Mouse (Mus musculus) hindbrain, embryonic 15.5 days (tissue): ENCODE measurements around the gene Cmtm3. TPM values are rescaled to one million over a fixed set of nuclear protein-coding genes. Genes with fewer than 3 reads are reported as not detected.

Experiments
- ATAC-seq: fragments of 200-750 bp; cut with Nextera tagmentation; 2 replicates; pipeline ENCODE4 v1.8.0; 2017; ENCODE audit warnings: low read depth, moderate number of reproducible peaks, moderate TSS enrichment; ENCODE audit not compliant: low FRiP score
- H3K27ac ChIP-seq: fragments of 300-500 bp; sonication (generic); replicated peaks from 2 replicates; pipeline ENCODE4 v1.5.1; 2015; ENCODE audit warnings: mild to moderate bottlenecking, inconsistent platforms
- H3K27me3 ChIP-seq: fragments of 300-500 bp; sonication (generic); 2 replicates; pipeline ENCODE4 v1.6.1; 2015; ENCODE audit warnings: control low read depth, inconsistent platforms
- H3K36me3 ChIP-seq: fragments of 300-500 bp; sonication (generic); 2 replicates; pipeline ENCODE4 v1.6.1; 2015; ENCODE audit warnings: control low read depth, inconsistent platforms
- H3K4me1 ChIP-seq: fragments of 300-500 bp; sonication (generic); replicated peaks from 2 replicates; pipeline ENCODE4 v1.6.1; 2015; ENCODE audit warnings: control low read depth, inconsistent platforms
- H3K4me2 ChIP-seq: fragments of 300-500 bp; sonication (generic); 2 replicates; pipeline ENCODE4 v1.6.1; 2015; ENCODE audit warnings: moderate library complexity, mild to moderate bottlenecking, inconsistent platforms
- H3K4me3 ChIP-seq: fragments of 300-500 bp; sonication (generic); 2 replicates; pipeline ENCODE4 v1.5.1; 2015; ENCODE audit warnings: mild to moderate bottlenecking, inconsistent platforms
- H3K9ac ChIP-seq: fragments of 300-500 bp; sonication (generic); 2 replicates; pipeline ENCODE4 v1.6.1; 2015; ENCODE audit warnings: inconsistent platforms
- H3K9me3 ChIP-seq: fragments of 300-500 bp; sonication (generic); 2 replicates; pipeline ENCODE4 v1.6.1; 2016; ENCODE audit warnings: control low read depth, inconsistent platforms
- WGBS: fragments of 180-500 bp; shearing (Covaris S2); methylation state at CpG from one replicate; pipeline ENCODE4 v1.1.7; 2015; 5-methylcytosine and 5-hydroxymethylcytosine counted together
- polyA plus RNA-seq: library from polyadenylated mRNA; unstranded; fragments of >200 nt; fragmentation: Nextera tagmentation; extraction: Ambion mirVana; gene quantifications from 2 replicates; pipeline ENCODE4 v1.2.1, GENCODE M21; 2015

The Cmtm3 gene
- polyA plus RNA-seq, 1 experiment from 2014 or later, result 44.1 TPM

GRCm38 (mm10) chr8:104373779-104374178, 34.6 kb downstream of the Cmtm3 start:
- H3K36me3 ChIP-seq, result no peaks in the 10 kb centered on the region
- no peaks in the 10 kb centered on the region for H3K27me3 ChIP-seq
- H3K9ac ChIP-seq, result no peak overlapping the region
- no peak overlapping the region for H3K4me3 ChIP-seq
- WGBS, result 70% methylated on average over 11 of the region's 11 CpGs
- peaks cover 38% of the 10 kb centered on the region for H3K4me1 ChIP-seq
- no peak overlapping the region for H3K4me2 ChIP-seq
- H3K9me3 ChIP-seq, result no peaks in the 10 kb centered on the region
- no peak for ATAC-seq
- H3K27ac ChIP-seq, result no peak overlapping the region

- H3K27ac ChIP-seq, result no peak overlapping the region
- H3K36me3 ChIP-seq, result no peaks in the 10 kb centered on the region
- no peak for ATAC-seq
- peaks cover 35% of the 10 kb centered on the region for H3K4me1 ChIP-seq
- 44% methylated on average over 11 of the region's 11 CpGs for WGBS
- no peak overlapping the region for H3K4me2 ChIP-seq
- no peaks in the 10 kb centered on the region for H3K27me3 ChIP-seq
- H3K9me3 ChIP-seq, result no peaks in the 10 kb centered on the region
- no peak overlapping the region for H3K9ac ChIP-seq
- no peak overlapping the region for H3K4me3 ChIP-seq
Observed at GRCm38 (mm10) chr8:104374269-104374668, 35.1 kb downstream of the Cmtm3 start.

- Histone ChIP-seq H3K9ac (no peak overlapping the region), H3K4me2 (no peak overlapping the region), H3K4me1 (peaks cover 32% of the 10 kb centered on the region), H3K36me3 (no peaks in the 10 kb centered on the region), H3K9me3 (no peaks in the 10 kb centered on the region), H3K27ac (peak overlapping the region; percentile 27; the same call in 1 of the 2 replicates), H3K4me3 (no peak overlapping the region), H3K27me3 (no peaks in the 10 kb centered on the region)
- WGBS, result 35% methylated on average over 14 of the region's 14 CpGs
- no peak for ATAC-seq
Observed at GRCm38 (mm10) chr8:104374864-104375846, 35.9 kb downstream of the Cmtm3 start.

DNA sequence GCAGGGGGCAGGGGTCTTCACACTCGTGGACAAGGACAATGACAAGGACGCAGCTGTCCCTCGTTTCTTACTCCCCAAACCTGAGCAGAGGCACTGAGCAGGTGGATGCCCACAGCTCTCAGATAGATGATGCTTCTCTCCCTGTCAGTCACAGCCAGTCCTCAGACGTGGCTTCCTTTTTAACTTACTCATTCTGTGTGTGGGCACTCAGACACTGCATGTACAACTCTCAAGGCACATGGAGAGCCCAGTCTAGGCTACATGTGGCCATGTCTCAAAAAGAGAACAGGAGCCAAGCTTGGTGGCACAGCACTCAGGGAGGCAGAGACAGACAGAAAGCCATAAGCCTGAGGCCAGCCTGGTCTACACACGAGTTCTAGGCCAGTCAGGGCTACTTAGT, 36.7 kb downstream of the Cmtm3 start:
- peaks cover 31% of the 10 kb centered on the region for H3K4me1 ChIP-seq
- 40% methylated on average over 5 of the region's 5 CpGs for WGBS
- H3K9ac ChIP-seq, result no peak overlapping the region
- no peaks in the 10 kb centered on the region for H3K9me3 ChIP-seq
- no peak overlapping the region for H3K27ac ChIP-seq
- H3K36me3 ChIP-seq, result no peaks in the 10 kb centered on the region
- H3K4me3 ChIP-seq, result no peak overlapping the region
- ATAC-seq, result no peak
- H3K27me3 ChIP-seq, result no peaks in the 10 kb centered on the region
- H3K4me2 ChIP-seq, result no peak overlapping the region

- Histone ChIP-seq H3K4me1 (peaks cover 31% of the 10 kb centered on the region), H3K27ac (no peak overlapping the region), H3K27me3 (no peaks in the 10 kb centered on the region), H3K9me3 (no peaks in the 10 kb centered on the region), H3K36me3 (no peaks in the 10 kb centered on the region), H3K9ac (no peak overlapping the region), H3K4me2 (no peak overlapping the region), H3K4me3 (no peak overlapping the region)
- WGBS, result 32% methylated on average over 11 of the region's 11 CpGs
- no peak for ATAC-seq
Observed at GRCm38 (mm10) chr8:104376669-104377068, 37.5 kb downstream of the Cmtm3 start.

DNA sequence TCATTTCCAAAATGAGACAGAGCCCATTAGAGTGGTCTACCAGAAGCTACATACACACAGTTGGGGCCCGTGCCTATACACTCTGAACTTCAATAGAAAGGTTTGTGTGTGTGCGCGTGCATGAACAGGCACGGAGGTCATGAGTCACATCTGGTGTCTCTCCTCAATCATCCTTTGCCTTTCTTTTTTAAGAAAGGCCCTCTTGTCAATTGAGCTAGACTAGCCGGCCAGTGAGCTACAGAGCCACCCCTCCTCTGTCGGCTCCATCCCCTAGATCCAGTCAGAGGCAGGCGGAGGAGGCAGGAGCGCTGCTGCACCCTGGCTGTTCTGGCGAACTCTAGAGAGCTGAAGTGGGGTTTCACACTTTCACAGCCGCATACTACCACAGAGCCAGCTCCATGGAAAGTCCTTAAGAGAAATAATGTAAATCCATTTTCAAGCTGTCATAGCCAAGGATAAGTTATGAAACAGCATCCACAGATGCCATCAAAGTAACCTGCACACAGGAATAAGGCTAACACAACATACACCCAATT, 40.2 kb downstream of the Cmtm3 start:
- no peak overlapping the region for H3K27ac ChIP-seq
- H3K36me3 ChIP-seq, result no peaks in the 10 kb centered on the region
- no peaks in the 10 kb centered on the region for H3K27me3 ChIP-seq
- no peak overlapping the region for H3K4me2 ChIP-seq
- no peak overlapping the region for H3K9ac ChIP-seq
- H3K4me3 ChIP-seq, result no peak overlapping the region
- H3K4me1 ChIP-seq, result peaks cover 39% of the 10 kb centered on the region
- no peak for ATAC-seq
- WGBS, result 35% methylated on average over 10 of the region's 10 CpGs
- no peaks in the 10 kb centered on the region for H3K9me3 ChIP-seq

GRCm38 (mm10) chr8:104380269-104380668, 41.1 kb downstream of the Cmtm3 start:
- 90% methylated on average over 7 of the region's 7 CpGs for WGBS
- H3K9me3 ChIP-seq, result no peaks in the 10 kb centered on the region
- H3K4me3 ChIP-seq, result no peak overlapping the region
- no peak overlapping the region for H3K9ac ChIP-seq
- H3K4me2 ChIP-seq, result no peak overlapping the region
- no peak for ATAC-seq
- H3K27ac ChIP-seq, result no peak overlapping the region
- H3K4me1 ChIP-seq, result peaks cover 33% of the 10 kb centered on the region
- no peaks in the 10 kb centered on the region for H3K36me3 ChIP-seq
- H3K27me3 ChIP-seq, result no peaks in the 10 kb centered on the region

- Histone ChIP-seq H3K9me3 (no peaks in the 10 kb centered on the region), H3K27me3 (no peaks in the 10 kb centered on the region), H3K27ac (no peak overlapping the region), H3K4me1 (peaks cover 33% of the 10 kb centered on the region), H3K4me3 (no peak overlapping the region), H3K4me2 (no peak overlapping the region), H3K36me3 (no peaks in the 10 kb centered on the region), H3K9ac (no peak overlapping the region)
- 70% methylated on average over 5 of the region's 5 CpGs for WGBS
- no peak for ATAC-seq
Observed at GRCm38 (mm10) chr8:104380961-104381411, 41.8 kb downstream of the Cmtm3 start.

- no peak overlapping the region for H3K4me3 ChIP-seq
- ATAC-seq, result no peak
- no peak overlapping the region for H3K9ac ChIP-seq
- H3K27ac ChIP-seq, result no peak overlapping the region
- H3K9me3 ChIP-seq, result no peaks in the 10 kb centered on the region
- WGBS, result 80% methylated on average over 2 of the region's 2 CpGs
- H3K4me2 ChIP-seq, result no peak overlapping the region
- no peaks in the 10 kb centered on the region for H3K36me3 ChIP-seq
- H3K27me3 ChIP-seq, result no peaks in the 10 kb centered on the region
- H3K4me1 ChIP-seq, result peaks cover 41% of the 10 kb centered on the region
Observed at GRCm38 (mm10) chr8:104383296-104383695, 44.1 kb downstream of the Cmtm3 start.

DNA sequence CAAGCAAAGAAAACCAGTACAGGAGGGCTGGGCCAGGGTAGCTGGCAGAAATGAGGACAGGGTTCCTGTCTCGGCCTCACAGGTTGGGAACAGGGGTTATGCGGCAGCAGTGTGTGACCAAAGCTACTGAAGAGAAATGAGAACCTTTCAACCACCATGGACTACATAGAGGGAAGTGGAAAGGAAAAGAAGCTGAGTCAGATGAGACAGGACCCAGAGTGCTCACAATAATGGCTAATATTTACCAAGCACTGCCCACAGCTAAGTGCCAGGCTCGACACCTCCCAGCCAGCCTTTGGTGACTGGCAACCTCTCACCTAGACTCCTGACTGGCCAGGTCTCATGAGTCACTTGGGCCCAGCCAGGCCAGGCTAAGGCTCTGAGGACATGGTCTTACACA, 44.8 kb downstream of the Cmtm3 start:
- Histone ChIP-seq H3K4me1 (peaks cover 41% of the 10 kb centered on the region), H3K4me3 (no peak overlapping the region), H3K27ac (no peak overlapping the region), H3K9ac (no peak overlapping the region), H3K27me3 (no peaks in the 10 kb centered on the region), H3K4me2 (no peak overlapping the region), H3K36me3 (no peaks in the 10 kb centered on the region), H3K9me3 (no peaks in the 10 kb centered on the region)
- 71% methylated on average over 3 of the region's 3 CpGs for WGBS
- ATAC-seq, result no peak

GRCm38 (mm10) chr8:104386693-104387092, 47.5 kb downstream of the Cmtm3 start:
- H3K27ac ChIP-seq, result no peak overlapping the region
- H3K27me3 ChIP-seq, result no peaks in the 10 kb centered on the region
- H3K4me1 ChIP-seq, result peaks cover 38% of the 10 kb centered on the region
- no peak overlapping the region for H3K4me3 ChIP-seq
- H3K36me3 ChIP-seq, result no peaks in the 10 kb centered on the region
- no peak overlapping the region for H3K4me2 ChIP-seq
- H3K9me3 ChIP-seq, result no peaks in the 10 kb centered on the region
- 20% methylated on average over 4 of the region's 4 CpGs for WGBS
- ATAC-seq, result no peak
- no peak overlapping the region for H3K9ac ChIP-seq

GRCm38 (mm10) chr8:104387501-104387900, 48.3 kb downstream of the Cmtm3 start:
- H3K27me3 ChIP-seq, result no peaks in the 10 kb centered on the region
- H3K9ac ChIP-seq, result no peak overlapping the region
- H3K27ac ChIP-seq, result no peak overlapping the region
- H3K9me3 ChIP-seq, result no peaks in the 10 kb centered on the region
- H3K36me3 ChIP-seq, result no peaks in the 10 kb centered on the region
- H3K4me3 ChIP-seq, result no peak overlapping the region
- H3K4me1 ChIP-seq, result peaks cover 30% of the 10 kb centered on the region
- H3K4me2 ChIP-seq, result no peak overlapping the region
- no peak for ATAC-seq
- WGBS, result 63% methylated on average over 7 of the region's 7 CpGs
